Mouse (Mus musculus): ENCODE measurements around the gene Cdr2.
"Not testable (repeated sequence)": the region's sequence is repeated elsewhere in the genome, so short reads cannot be mapped to it uniquely, and the experiment has no call there.

Cdr2 gene

DNA sequence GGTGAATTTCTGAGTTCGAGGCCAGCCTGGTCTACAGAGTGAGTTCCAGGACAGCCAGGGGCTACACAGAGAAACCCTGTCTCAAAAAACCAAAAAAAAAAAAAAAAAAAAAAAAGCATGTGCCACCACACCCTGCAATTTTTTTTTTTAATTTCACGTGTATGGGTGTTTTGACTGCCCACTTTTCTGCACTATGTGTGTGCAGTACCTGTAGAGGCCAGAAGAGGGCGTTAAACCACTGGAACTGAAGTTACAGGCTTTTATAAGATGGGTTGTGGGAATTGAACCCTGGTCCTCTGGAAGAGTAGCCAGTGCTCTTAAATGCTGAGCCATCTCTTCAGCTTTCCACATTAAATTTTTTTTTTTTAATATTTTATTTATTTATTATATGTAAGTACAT, 71.9 kb downstream of the Cdr2 start:
- DNase-seq (ENCODE audit: low spot score in 2 of 2), result not testable (repeated sequence)
